Mouse (Mus musculus) heart, postnatal 0 days (tissue): Measurements from ENCODE around the gene Cic. TPM values are rescaled to one million over a fixed set of nuclear protein-coding genes. Genes with fewer than 3 reads are reported as not detected.
A peak's percentile ranks its signal among the peaks of the same experiment; 100 is the strongest.

ENCODE experiments used
- ATAC-seq: fragments of 200-750 bp; cut with Nextera tagmentation; 2 replicates; pipeline ENCODE4 v1.8.0; 2017; ENCODE audit warnings: low read depth, moderate number of reproducible peaks, moderate library complexity; ENCODE audit not compliant: insufficient read depth
- DNase-seq: peaks from one replicate; pipeline ENCODE4 v3.0.0-alpha.2; 2016; ENCODE audit warnings: low spot score
- H3K27ac ChIP-seq: fragments of 300-500 bp; sonication (generic); 2 replicates; pipeline ENCODE4 v1.5.1; 2014; ENCODE audit warnings: low read depth, mild to moderate bottlenecking
- H3K27me3 ChIP-seq: fragments of 300-500 bp; sonication (generic); 2 replicates; pipeline ENCODE4 v1.6.1; 2014; ENCODE audit warnings: low read length, mixed read lengths; ENCODE audit not compliant: control insufficient read depth, insufficient read depth
- H3K36me3 ChIP-seq: fragments of 300-500 bp; sonication (generic); replicated peaks from 2 replicates; pipeline ENCODE4 v1.6.1; 2014; ENCODE audit warnings: low read length, mixed read lengths; ENCODE audit not compliant: control insufficient read depth, insufficient read depth
- H3K4me1 ChIP-seq: fragments of 300-500 bp; sonication (generic); 2 replicates; pipeline ENCODE4 v1.6.1; 2014; ENCODE audit warnings: antibody characterized with exemption; ENCODE audit not compliant: control insufficient read depth, insufficient read depth
- H3K4me2 ChIP-seq: fragments of 300-500 bp; sonication (generic); 2 replicates; pipeline ENCODE4 v1.6.1; 2014; ENCODE audit warnings: low read depth, mild to moderate bottlenecking, low read length, moderate library complexity
- H3K4me3 ChIP-seq: fragments of 300-500 bp; sonication (generic); 2 replicates; pipeline ENCODE4 v1.5.1; 2014; ENCODE audit warnings: low read depth, low read length
- H3K9ac ChIP-seq: fragments of 300-500 bp; sonication (generic); replicated peaks from 2 replicates; pipeline ENCODE4 v1.6.1; 2014; ENCODE audit warnings: low read depth, low read length, mixed read lengths
- H3K9me3 ChIP-seq: fragments of 300-500 bp; sonication (generic); replicated peaks from 2 replicates; pipeline ENCODE4 v1.6.1; 2016; ENCODE audit warnings: low read length; ENCODE audit not compliant: control insufficient read depth
- CTCF ChIP-seq: IDR thresholded peaks from 2 replicates; pipeline ENCODE4 v1.5.1; 2016; ENCODE audit warnings: antibody characterized with exemption, control low read depth, low read depth
- EP300 ChIP-seq: IDR thresholded peaks from 2 replicates; pipeline ENCODE4 v1.6.1; 2016; ENCODE audit warnings: antibody characterized with exemption, low read depth
- WGBS: fragments of 180-500 bp; shearing (Covaris S2); extraction: QIAGEN DNeasy Blood & Tissue Kit; methylation state at CpG from one replicate; pipeline ENCODE4 v1.1.7; 2014; 5-methylcytosine and 5-hydroxymethylcytosine counted together
- polyA plus RNA-seq: library from polyadenylated mRNA; unstranded; fragments of >200 nt; fragmentation: Nextera tagmentation; extraction: Ambion mirVana; gene quantifications from 2 replicates; pipeline ENCODE4 v1.2.1, GENCODE M21; 2015
- total RNA-seq: library from RNA; depleted of rRNA; stranded (reverse); fragments of >200 nt; gene quantifications from 2 replicates; pipeline ENCODE4 v1.2.3, GENCODE M21; 2014; ENCODE audit warnings: low replicate concordance; rRNA removed

Cic gene
- total RNA-seq (57.2 and 63.0 TPM in 2 replicates), polyA plus RNA-seq (15.7 and 16.9 TPM in 2 replicates)

GRCm38 (mm10) chr7:25267301-25267750, at the start of gene Cic:
Gene Cic, plus strand, starts transcription at chr7:25267704.
- ATAC-seq: peak; percentile 86
- H3K36me3 ChIP-seq: peaks cover 13% of the 10 kb centered on the region
- WGBS: under 1% methylated on average over 29 of the region's 29 CpGs
- DNase-seq: peak; percentile 100
- peak within 1 kb of the TSS; percentile 86 for H3K4me2 ChIP-seq
- peak within 1 kb of the TSS; percentile 86 for H3K9ac ChIP-seq
- H3K9me3 ChIP-seq: no peaks in the 10 kb centered on the region
- H3K27ac ChIP-seq: peak within 1 kb of the TSS; percentile 93
- H3K27me3 ChIP-seq: no peaks in the 10 kb centered on the region
- TF ChIP-seq CTCF (no peak), EP300 (no peak; the same call in none of the 2 replicates)
- H3K4me3 ChIP-seq: peak within 1 kb of the TSS; percentile 80
- H3K4me1 ChIP-seq: peaks cover 23% of the 10 kb centered on the region

- H3K9ac ChIP-seq: peak overlapping the region; percentile 70
- peak overlapping the region; percentile 94 for H3K4me2 ChIP-seq
- H3K27ac ChIP-seq: peak overlapping the region; percentile 92
- peak; percentile 35 for DNase-seq
- TF ChIP-seq EP300 (no peak), CTCF (no peak)
- H3K27me3 ChIP-seq: no peaks in the 10 kb centered on the region
- peaks cover 20% of the 10 kb centered on the region for H3K4me1 ChIP-seq
- H3K9me3 ChIP-seq: no peaks in the 10 kb centered on the region
- peaks cover 16% of the 10 kb centered on the region; the same call in 1 of the 2 replicates for H3K36me3 ChIP-seq
- peak overlapping the region; percentile 85 for H3K4me3 ChIP-seq
- 0 out of 2 replicates have a peak, but pooled peaks have one; percentile 12 for ATAC-seq
- under 1% methylated on average over 53 of the region's 53 CpGs for WGBS
These were observed 48.6 kb upstream of the Cic start for GRCm38 (mm10) chr7:25218705-25219415.

GRCm38 (mm10) chr7:25219416-25219750, 48.1 kb upstream of the Cic start:
- no peaks in the 10 kb centered on the region for H3K9me3 ChIP-seq
- H3K27ac ChIP-seq: peak overlapping the region; percentile 92
- TF ChIP-seq CTCF (no peak), EP300 (no peak)
- H3K4me1 ChIP-seq: peaks cover 20% of the 10 kb centered on the region
- WGBS: 1% methylated on average over 16 of the region's 16 CpGs
- ATAC-seq (no peak), DNase-seq (peak; percentile 14)
- peak overlapping the region; percentile 70 for H3K9ac ChIP-seq
- H3K4me2 ChIP-seq: peak overlapping the region; percentile 94
- peak overlapping the region; percentile 85 for H3K4me3 ChIP-seq
- H3K27me3 ChIP-seq: no peaks in the 10 kb centered on the region
- peaks cover 20% of the 10 kb centered on the region for H3K36me3 ChIP-seq

- peak overlapping the region; percentile 70 for H3K9ac ChIP-seq
- H3K36me3 ChIP-seq: peaks cover 22% of the 10 kb centered on the region
- no peaks in the 10 kb centered on the region for H3K27me3 ChIP-seq
- peak overlapping the region; percentile 94 for H3K4me2 ChIP-seq
- no peaks in the 10 kb centered on the region for H3K9me3 ChIP-seq
- H3K4me3 ChIP-seq: peak overlapping the region; percentile 85
- peak; percentile 96 for DNase-seq
- 2% methylated on average over 31 of the region's 31 CpGs for WGBS
- peaks cover 20% of the 10 kb centered on the region for H3K4me1 ChIP-seq
- TF ChIP-seq CTCF: no peak
- no peak for TF ChIP-seq EP300
- peak; percentile 80 for ATAC-seq
- peak overlapping the region; percentile 92 for H3K27ac ChIP-seq
These were observed 47.6 kb upstream of the Cic start for GRCm38 (mm10) chr7:25219756-25220456.

- peak within 1 kb of the TSS; percentile 92 for H3K27ac ChIP-seq
- TF ChIP-seq CTCF (no peak), EP300 (no peak)
- peak within 1 kb of the TSS; percentile 85 for H3K4me3 ChIP-seq
- no peaks in the 10 kb centered on the region for H3K9me3 ChIP-seq
- ATAC-seq: peak; percentile 8; the same call in 1 of the 2 replicates
- peak within 1 kb of the TSS; percentile 94 for H3K4me2 ChIP-seq
- H3K9ac ChIP-seq: peak within 1 kb of the TSS; percentile 74
- no peak for DNase-seq
- H3K27me3 ChIP-seq: no peaks in the 10 kb centered on the region
- H3K4me1 ChIP-seq: peaks cover 20% of the 10 kb centered on the region
- H3K36me3 ChIP-seq: peaks cover 23% of the 10 kb centered on the region
- WGBS: under 1% methylated on average over 20 of the region's 20 CpGs
These were observed 46.9 kb upstream of the Cic start, which contains the start of gene Dedd2 for GRCm38 (mm10) chr7:25220457-25221101. Gene Dedd2, minus strand, starts transcription at chr7:25220615.
